Mouse (Mus musculus): ENCODE measurements around the gene Fam178b.
A peak's percentile ranks its signal among the peaks of the same experiment; 100 is the strongest.
"Not testable (repeated sequence)": the region's sequence is repeated elsewhere in the genome, so short reads cannot be mapped to it uniquely, and the experiment has no call there.

Gene Fam178b

DNA sequence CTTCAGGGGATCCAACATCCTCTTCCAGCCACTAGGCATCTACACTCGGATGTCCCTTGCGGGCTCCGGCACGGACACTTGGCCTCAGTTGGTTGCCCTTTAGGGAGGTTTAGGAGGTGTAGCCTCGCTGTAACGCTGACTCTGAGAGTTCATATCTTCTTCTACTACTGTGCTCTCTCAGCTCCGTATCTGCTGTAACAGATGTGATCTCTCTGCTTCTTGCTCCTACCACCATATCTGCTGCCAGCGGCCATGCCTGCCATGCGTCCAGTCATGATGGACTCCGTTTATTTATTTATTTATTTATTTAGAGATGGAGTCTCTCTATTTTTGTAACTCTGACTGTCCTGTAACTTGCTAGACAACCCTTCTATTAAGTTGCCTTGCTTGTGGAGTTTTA lies 11.7 kb downstream of the Fam178b start:
- no peak for DNase-seq

DNA sequence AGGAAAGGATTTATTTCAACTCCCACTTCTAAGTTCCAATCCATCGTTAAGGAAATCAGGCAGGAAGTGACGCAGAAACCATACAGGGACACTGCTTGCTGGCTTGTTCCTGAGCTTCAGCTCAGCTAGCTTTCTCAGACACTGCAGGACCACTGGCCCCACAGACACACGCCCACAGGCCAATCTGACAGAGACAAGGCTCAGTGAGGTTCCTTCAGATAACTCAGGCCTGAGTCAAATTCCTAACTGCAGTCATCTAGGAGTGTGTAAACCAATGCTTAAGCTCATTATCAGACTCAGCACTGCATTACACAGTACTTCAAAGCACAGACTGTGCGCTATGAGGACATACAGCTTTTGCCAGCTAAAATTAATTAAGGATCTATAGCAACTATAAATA lies 12.7 kb downstream of the Fam178b start:
- DNase-seq, result no peak

DNA sequence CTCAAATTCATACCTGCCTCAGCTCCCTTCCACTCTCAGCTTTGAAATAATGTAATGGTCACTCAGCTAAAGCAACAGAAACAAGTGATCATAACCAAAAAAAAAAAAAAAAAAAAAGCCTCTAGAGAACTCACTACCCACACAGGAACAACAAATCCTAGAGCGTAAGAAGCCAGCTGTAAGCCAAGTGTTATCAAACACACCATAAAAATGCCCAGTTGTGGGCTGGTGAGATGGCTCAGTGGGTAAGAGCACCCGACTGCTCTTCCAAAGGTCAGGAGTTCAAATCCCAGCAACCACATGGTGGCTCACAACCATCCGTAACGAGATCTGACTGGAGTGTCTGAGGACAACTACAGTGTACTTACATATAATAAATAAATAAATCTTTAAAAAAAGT lies 15.0 kb downstream of the Fam178b start:
- not testable (repeated sequence) for DNase-seq

DNA sequence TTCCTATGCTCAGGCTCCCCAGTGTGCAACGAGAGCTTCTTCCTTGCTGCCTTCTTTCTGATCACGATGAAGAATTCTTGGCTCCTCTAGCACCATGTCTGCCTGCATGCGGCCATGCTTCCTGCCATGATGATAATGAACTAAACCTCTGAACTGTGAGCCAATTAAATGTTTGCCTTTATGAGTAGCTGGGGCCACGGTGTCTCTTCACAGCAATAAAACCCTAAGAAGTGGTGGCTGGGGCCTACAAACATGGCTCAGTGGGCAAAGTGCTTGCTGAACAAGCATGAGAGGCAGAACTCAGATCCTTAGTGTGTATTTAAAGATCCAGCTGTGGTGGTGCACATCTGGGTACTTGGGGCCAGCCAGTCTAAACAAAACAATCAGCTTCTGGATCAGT lies 17.0 kb downstream of the Fam178b start:
- no peak for DNase-seq

DNA sequence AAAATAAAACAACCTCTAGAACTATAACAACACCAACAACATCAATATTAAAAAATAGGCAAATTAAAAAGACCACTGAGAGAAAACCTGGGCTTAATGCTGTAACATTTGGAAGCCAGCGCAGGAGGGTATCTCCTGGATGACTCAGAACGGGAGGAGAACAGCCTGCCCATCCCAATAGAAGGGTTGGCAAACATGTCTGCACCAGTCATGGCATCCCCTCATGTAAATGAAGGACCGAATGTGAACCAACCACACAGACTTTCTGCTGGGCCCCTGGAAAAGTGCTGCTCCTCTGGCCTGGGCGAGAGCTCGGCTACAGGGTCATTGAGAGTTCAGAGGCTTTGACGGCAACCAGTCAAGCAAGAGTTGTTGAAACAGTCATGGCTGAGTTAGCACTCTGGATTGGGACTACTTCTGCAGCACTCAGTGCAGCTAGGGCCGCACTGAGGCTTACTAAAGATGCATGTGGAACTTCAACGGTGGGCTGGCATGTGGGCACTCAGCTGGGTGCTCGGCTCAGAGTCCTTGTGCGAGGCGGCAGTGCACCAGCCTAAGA lies 17.7 kb downstream of the Fam178b start:
- DNase-seq, result no peak

DNA sequence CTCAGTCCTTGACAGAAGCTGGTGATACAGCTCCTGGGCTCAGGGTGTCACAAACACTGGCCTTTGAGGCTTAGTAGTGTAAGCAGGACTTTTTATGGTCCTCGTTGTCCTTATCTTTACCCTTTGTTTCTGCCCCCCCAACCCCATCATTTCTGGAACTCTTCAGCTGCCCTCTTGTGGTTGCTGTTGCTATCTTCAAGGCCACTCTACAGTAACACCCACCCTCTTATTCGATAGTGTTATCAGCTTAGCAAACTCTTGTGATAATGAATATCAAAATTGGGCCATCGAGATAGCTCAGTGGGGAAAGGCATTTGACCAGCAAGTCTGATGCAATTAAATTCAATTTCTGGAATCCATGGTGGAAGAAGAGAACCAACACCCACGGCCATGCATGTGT lies 18.5 kb downstream of the Fam178b start:
- DNase-seq, result peak; percentile 53

DNA sequence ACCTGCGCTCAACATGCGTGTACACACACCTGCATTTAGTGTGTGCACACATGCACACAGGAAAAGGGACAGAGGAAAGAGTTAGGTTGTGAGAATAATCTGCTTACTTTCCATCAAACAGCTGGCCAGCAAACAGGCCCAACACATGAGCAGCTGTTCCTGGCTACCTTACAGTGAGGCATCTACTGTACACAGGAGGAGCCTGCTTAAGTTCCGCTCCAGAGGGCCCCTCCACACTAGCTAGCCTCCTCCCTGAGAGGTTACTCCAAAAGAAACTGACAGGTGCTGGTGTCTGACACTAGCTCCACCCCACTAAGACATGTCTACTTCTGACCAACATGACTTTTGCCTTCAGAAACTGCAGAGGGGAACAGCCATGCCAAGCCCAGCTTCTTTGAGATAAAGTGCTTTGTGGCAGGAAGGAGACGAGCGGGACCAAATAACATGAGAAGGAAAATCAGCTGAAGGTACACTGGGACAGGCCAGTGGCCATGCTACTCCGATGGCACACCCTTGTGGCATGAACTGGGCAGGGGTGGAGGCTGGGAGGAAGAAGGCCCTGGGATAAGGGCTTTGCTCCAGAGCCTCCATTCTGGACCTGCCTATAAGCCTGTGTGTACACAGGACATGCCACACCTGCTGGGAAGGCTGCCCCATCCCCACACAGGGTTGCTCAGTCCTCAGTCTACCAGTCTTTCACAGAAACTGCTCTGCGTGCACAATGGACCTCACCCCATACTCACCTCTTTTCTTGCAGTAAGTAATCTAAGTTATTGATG lies 24.2 kb downstream of the Fam178b start:
- no peak for DNase-seq

DNA sequence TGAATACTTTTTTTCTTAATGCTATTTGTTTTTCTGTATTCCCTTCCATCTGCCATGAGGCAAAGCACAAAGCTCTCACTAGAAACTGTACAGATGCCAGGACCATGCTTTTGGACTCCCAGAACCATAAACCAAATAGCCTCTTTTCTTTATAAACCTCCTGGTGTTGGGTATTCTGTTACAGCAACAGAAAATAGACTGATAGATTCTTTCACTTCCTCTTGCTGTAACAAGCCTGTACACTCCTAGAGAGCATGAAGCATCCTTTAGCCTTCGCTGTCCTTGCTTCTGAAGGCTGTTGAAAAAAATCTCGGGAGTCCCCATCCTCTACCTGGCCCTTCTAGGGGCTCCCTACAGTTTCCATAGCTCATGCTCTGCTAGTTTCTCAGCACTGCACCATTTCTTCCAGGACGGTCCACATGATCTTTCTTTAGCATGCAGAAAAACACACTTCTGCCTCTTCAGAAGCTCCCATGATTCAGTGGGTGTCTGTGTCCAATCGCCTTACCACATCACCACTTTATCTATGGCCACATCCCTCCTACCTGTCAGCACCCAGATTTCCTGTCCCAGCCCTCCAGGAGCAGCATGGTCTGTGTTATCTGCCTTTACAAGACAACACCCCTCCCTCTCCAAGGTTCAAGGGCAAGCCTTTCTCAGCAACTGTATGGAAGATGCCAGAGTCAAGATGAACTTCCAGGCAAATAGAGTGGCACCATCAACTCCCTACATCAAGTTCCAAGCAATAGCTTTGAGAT lies 25.1 kb downstream of the Fam178b start:
- no peak for DNase-seq

DNA sequence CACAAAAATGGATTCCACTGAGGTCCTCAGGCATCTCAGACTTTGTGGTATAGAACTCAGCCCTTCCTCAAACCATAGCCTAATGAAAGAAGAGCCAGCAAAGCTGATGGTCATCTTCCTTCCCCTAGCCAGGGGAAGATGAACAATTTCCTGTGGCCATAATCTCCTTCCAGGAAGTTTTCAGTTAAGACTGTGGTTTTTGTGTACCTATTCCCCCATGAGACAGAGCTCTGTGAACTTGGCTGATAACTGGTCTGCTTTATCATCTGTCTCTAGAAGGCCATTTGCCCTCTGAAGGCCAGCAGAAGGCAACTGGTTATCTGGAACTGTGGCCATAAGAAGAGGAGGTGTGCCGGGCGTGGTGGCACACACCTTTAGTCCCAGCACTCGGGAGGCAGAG lies 26.8 kb downstream of the Fam178b start:
- DNase-seq, result no peak

DNA sequence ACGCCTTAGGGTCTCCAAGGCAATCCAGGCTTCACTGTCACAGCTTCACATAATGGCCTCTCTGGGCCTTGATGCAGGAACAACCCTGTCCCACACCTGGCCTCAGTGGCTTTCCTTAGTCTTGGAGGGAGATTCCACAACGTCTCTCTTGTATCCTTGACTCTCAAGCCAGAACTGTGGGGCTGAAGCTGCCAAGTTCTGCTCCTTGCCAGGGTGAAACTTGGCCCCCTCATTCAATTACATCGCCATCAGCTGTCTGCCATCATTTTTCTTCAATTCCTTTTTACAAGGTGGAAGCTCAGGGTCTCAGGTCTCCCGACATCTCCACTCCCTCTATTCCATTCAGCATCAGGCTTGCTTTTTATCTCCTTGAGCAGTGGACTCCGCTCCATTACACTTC lies 27.9 kb downstream of the Fam178b start:
- no peak for DNase-seq

DNA sequence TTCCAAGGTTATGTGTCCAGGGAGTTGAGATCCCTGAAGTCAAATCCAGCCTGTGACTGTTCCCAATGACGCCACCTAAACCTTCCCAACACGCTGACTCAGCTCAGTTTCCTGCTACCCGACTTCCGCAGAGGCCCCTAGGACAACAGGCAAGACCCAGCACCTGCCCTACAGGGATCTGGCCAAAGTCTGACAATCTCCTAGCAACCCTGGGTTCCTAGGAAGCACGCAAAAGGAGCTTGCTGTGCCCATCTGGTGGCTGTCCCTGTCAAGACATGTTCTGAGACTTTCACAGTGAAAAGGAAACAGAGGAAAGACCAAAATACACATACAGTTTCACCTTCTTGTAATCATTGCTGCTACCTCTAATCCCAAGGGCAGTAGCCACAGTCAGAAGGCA lies 35.4 kb downstream of the Fam178b start:
- DNase-seq, result no peak

DNA sequence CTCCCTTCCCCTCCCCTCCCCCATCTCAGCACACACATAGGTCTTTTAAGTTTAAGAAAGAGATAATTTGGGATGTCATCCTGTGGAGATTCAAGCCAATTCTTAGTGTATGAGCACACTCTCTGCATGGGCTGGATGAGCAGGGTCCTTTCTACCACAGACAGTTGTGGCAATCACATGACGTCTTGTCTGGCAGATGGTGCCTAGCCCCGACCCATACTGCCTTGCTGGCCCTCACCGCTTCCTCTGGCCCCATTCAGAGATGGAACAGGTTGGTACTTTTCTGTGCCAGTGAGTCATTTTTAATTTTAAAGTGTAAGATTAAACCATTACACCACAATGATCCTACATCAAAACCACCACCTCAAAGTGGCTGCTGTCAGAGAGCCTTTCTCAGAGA lies 36.7 kb downstream of the Fam178b start:
- no peak for DNase-seq

DNA sequence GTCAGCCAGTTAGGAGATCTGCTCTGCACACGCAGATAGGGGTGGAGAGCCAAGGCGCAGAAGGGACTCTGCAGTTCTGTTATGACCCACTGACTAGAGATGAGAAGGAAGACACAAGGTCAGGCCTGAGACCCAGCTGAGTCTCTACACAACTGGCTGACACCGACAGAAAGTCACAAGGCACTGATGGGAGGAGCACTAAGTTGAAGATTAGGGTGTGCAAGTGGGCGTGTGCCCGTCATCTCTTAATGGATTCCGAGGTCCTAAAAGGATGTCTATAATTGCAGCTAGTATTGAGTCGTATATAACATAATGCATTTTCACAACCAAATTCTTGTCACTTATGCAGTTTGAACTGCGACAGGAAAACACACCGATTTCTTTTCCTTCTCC lies 38.4 kb downstream of the Fam178b start:
- no peak for DNase-seq

DNA sequence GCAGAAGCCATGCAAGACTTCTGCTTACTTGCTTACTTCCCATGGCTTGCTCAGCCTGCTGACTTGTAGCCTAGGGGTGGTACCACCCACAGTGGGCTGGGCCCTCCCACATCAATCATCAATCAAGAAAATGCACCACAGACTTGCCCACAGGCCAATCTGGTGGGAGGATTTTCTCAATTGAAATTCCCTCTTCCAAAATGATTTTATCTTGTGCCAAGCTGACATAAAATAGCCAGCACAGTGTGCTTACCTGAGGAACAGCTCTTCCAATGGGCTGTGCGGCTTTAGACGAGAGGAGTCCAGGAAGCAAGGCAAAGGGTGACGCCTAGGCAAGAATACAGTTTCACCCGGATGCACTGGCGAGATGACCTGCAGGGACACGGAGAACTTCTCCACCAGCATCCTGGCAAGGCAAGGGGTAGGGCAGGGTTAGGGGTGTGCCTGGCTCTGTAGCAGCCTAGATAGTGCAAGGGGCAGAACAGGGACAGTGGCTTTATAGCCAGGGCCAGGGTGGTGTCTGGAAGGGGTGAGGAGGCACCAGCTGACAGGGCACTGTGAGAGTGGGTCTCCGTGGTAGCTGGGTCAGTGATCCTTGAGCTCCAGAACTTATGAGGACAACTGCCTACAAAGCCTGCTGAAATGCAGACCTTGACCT lies 38.9 kb downstream of the Fam178b start:
- DNase-seq, result no peak

DNA sequence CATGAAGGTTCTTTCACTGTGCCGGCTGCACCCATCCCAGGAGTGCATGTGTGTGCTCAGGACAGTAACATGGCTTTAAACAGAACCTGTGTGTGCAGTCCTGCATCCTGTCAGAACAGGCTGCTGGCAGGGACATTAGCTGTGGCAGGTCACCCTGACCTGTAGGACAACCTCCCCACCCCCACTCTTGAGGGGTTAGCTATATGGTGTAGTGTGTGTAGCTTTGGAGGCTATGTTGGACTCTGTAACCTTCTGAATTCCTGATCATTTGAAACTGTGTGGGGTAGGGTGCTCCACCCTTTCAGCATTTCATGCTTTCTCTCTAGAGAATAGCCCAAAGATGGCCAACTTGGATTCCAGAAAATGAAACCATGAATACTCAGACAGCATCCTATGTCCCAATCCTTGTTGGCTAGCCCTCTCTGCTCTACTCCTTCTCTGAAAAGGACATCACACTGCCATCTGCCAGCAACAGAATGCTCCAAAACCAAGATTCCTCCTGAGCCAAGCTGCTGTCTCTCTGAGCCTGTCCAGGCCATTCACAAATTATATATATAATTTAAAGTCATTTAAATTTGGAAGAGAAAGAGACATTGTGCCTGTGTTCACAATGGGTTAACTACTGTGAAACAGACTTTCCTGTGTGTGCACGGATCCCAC lies 47.0 kb downstream of the Fam178b start:
- peak; percentile 86 for DNase-seq

DNA sequence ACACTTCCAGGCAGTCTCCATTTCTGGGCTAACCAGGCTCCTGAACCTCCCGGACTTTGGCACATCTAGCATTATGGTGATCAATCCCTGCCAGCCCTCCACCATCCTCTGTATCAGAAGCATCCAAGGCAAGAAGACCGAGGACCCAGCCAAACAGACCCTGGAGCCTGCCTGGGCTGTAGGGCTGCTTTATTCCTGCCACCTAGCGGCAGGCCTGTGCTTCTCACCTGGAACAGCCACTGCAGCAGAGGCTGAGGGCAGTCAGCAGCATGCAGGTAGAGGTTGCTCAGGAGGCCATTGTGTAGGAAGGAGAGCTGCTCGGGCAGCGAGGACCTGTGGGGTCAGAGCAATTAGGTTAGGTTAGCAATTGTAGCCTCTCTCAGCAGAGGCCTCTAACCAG lies 48.0 kb downstream of the Fam178b start:
- DNase-seq, result peak; percentile 73

DNA sequence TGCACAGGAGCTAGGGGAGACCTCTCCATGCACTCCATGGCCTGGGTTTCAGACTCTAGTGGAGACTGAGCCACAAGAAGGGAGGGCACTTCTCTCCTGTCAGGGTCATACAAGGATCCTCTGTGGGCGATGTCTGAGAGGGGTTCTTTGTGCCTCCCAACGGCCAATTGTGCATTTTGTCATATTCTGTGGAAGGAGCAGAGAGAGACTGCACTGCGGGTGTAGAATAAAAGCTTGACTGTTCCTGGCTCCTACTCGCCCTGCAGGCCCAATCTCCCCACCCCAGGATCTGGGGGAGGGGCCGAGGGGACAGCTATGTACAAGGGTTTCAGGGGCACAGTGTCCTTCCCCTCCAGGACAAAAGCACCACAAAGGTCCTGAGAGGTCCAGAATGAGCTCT lies 49.1 kb downstream of the Fam178b start:
- DNase-seq, result peak; percentile 47

DNA sequence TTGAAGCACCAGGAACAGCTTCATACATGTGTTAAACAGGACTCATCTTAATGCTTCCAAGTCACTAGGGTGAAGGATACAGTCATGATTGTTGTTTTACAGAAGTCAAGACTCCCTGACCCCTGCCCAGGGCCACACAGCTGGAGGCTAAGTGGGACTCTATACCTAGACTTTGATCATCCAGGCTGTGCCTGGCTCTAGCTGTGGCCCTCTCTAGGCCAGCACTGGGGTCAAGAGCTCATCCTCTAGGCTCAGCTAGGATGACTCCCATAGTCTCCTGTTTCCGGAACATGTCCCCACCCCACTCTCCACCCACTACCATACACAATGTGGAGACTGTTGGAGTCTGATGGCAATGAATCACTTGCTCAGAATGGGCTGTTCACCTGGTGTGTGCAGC lies 50.1 kb downstream of the Fam178b start:
- no peak for DNase-seq

DNA sequence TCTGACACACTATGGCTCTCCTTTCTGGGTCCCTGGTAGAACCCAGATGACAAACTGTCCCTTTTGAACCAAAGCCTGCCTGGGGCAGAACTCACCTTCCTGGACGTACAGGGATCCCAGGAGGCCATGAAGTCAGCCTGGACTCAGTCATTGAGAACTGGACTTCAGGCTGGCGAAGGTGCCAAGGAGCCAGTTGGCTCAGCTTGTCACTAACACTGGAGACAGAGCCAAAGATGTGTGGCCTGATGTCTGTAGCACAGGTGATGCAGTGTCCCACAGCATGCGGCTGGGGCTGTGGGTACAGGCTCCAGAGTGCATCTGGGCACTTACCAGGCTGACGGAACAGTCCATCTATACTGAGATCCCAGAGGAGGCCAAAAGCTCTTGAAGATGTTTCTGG lies 50.9 kb downstream of the Fam178b start:
- peak; percentile 42 for DNase-seq

DNA sequence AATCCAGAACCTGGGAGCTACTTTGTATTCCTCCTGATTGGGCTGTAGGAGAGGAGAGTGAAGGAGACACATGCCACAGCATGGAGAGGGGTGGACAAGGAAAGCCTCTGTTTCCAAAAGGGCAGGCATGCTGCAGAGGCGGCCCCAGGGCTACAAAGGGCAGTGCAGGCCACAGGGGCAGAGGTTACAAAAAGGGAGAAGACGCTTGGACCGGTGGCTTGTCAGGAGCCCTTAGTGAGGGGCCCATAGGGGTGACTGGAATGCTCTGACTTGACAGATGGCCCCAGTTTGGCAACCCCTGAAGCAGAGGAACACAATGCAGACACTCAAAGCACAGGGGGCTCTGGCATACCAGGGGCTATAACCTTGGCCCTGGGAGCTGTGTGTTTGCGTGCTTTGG lies 51.6 kb downstream of the Fam178b start:
- DNase-seq, result peak; percentile 27

DNA sequence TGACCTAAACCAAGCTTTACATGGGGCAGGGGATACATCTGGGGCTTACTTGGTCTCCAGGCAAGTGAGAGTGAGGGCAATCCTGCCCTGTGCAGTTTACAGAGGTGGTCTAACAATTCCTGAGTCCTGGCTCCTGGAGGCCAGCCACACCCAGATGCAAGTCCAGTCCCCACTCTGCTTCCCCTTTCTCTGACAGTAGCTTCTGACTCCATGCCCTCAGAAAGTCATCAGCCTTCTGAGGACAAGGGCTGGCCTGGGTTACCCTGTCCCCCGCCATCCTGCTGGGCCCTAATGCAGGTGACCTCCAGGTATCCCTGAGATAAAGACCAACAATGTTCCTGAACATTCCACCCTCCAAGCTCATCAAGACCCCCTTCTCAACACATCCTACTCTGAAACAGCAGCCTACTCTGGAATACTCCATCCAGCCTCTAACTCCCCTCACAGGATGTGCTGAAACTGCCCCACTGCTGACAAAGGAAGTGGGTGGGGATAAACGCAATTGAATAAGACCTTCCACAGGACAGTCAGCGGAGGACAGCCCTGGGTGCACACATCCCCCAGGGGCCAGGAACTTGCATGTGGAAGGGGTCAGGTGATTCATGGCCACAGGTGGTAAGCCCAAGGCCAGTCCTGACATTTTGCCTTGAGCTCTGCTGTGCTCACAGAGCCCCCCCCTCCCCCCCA lies 52.8 kb downstream of the Fam178b start:
- no peak for DNase-seq

DNA sequence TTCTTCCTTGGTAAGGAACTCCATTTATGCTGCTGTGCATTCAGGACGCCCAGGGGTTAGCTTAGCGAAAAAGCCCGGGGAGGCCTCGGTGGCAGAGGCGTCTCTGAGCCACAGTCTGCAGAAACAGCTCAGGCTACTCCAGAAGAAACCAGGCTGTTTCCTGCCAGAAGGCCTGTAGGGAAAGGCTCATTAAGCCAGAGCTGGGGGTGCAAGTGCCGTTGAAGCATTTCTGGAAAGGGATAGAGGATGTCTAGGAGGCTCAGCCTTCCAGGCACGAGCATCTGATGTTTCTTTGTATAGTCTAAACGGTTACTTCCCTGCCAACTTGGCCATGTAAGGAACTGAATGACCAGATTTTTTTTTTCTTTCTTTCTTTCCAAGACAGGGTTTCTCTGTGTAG lies 54.4 kb downstream of the Fam178b start:
- no peak for DNase-seq

DNA sequence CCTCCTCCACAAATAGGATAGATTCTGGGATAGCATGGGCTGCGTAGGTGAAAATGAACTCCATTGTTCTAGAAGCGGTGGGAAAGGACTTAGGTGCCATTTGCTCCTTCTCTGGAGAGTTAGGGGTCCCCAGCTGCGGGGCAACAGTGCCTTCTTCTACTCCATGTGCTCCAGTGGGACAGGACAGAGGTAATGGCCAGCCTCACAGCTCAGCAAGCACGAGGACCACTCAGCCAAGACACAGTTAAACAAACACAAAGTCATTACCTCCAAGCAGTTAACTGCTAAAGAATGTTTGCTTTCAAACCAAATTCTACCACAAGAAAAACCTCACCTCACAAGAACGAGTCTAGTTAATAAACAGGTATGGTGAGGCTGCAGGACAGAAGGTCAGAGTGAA lies 57.5 kb downstream of the Fam178b start:
- no peak for DNase-seq

Measured in cerebellum, adult 9-11 months (tissue).